Mouse (Mus musculus): Measurements from ENCODE around the gene Plk3. TPM values are rescaled to one million over a fixed set of nuclear protein-coding genes. Genes with fewer than 3 reads are reported as not detected.

Plk3 gene
- polyA plus RNA-seq, 1 experiment, result 15.2 TPM

- no peaks in the 10 kb centered on the region for H3K36me3 ChIP-seq (ENCODE audit: control insufficient read depth, insufficient read depth)
- TF ChIP-seq CTCF (IDR thresholded peaks at IDR 0.05; ENCODE audit: control insufficient read depth, insufficient read depth, insufficient read length) (no peak), FOSL1 (IDR thresholded peaks at IDR 0.05; ENCODE audit: insufficient read depth, low read length, poor library complexity, severe bottlenecking) (no peak), MYOD1 (IDR thresholded peaks at IDR 0.05; ENCODE audit: control insufficient read depth, insufficient read length, low read depth) (no peak), CEBPB (IDR thresholded peaks at IDR 0.05; ENCODE audit: low read depth) (no peak), USF1 (IDR thresholded peaks at IDR 0.05; ENCODE audit: low read depth) (no peak), MYOG (IDR thresholded peaks at IDR 0.05; ENCODE audit: control insufficient read depth, extremely low read depth, insufficient read length) (no peak), MAX (IDR thresholded peaks at IDR 0.05) (no peak)
- peaks cover 13% of the 10 kb centered on the region for H3K27me3 ChIP-seq (ENCODE audit: control insufficient read depth, insufficient read depth, insufficient read length)
- no peak overlapping the region for H3ac ChIP-seq (ENCODE audit: control insufficient read depth, insufficient read length, low read depth)
- H3K79me3 ChIP-seq (ENCODE audit: low read depth), result no peaks in the 10 kb centered on the region
- no peak overlapping the region for H3K4me3 ChIP-seq (ENCODE audit: insufficient read depth, poor library complexity, severe bottlenecking)
- no peaks in the 10 kb centered on the region for H3K79me2 ChIP-seq (ENCODE audit: control insufficient read depth, insufficient read depth)
These were observed 35.6 kb downstream of the Plk3 start for GRCm38 (mm10) chr4:117097969-117098763.

DNA sequence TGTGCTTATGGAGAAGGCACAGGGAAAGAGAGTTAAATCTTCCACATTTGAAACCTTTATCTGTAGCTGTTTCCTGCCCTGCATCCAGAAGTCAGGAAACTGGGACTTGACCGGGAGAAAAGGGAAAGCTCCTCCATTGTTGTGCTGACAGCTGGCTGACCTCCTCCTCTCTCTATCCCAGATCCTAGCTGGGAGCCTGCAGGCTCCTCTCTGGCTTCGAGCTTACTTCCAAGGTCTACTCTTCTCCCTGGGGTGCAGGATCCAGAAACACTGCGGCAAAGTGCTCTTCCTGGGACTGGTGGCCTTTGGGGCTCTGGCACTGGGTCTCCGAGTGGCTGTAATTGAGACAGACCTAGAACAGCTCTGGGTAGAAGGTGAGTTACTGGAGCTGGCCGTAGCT, 37.1 kb downstream of the Plk3 start:
- H3K79me2 ChIP-seq (ENCODE audit: control insufficient read depth, insufficient read depth), result no peaks in the 10 kb centered on the region
- H3K27me3 ChIP-seq (ENCODE audit: control insufficient read depth, insufficient read depth, insufficient read length), result peaks cover 13% of the 10 kb centered on the region
- no peak overlapping the region for H3K4me3 ChIP-seq (ENCODE audit: insufficient read depth, poor library complexity, severe bottlenecking)
- H3K79me3 ChIP-seq (ENCODE audit: low read depth), result no peaks in the 10 kb centered on the region
- no peak overlapping the region for H3ac ChIP-seq (ENCODE audit: control insufficient read depth, insufficient read length, low read depth)
- no peaks in the 10 kb centered on the region for H3K36me3 ChIP-seq (ENCODE audit: control insufficient read depth, insufficient read depth)
- no peak for TF ChIP-seq FOSL1 (IDR thresholded peaks at IDR 0.05; ENCODE audit: insufficient read depth, low read length, poor library complexity, severe bottlenecking)
- no peak for TF ChIP-seq CTCF (IDR thresholded peaks at IDR 0.05; ENCODE audit: control insufficient read depth, insufficient read depth, insufficient read length)
- no peak for TF ChIP-seq USF1 (IDR thresholded peaks at IDR 0.05; ENCODE audit: low read depth)
- no peak for TF ChIP-seq CEBPB (IDR thresholded peaks at IDR 0.05; ENCODE audit: low read depth)
- no peak for TF ChIP-seq MYOG (IDR thresholded peaks at IDR 0.05; ENCODE audit: control insufficient read depth, extremely low read depth, insufficient read length)
- TF ChIP-seq MYOD1 (IDR thresholded peaks at IDR 0.05; ENCODE audit: control insufficient read depth, insufficient read length, low read depth), result no peak
- no peak for TF ChIP-seq MAX (IDR thresholded peaks at IDR 0.05)

- no peak within 1 kb of the TSS for H3K4me3 ChIP-seq (ENCODE audit: insufficient read depth, poor library complexity, severe bottlenecking)
- H3ac ChIP-seq (ENCODE audit: control insufficient read depth, insufficient read length, low read depth), result peak within 1 kb of the TSS; percentile 48
- TF ChIP-seq MAX (IDR thresholded peaks at IDR 0.05), result no peak
- TF ChIP-seq MYOD1 (IDR thresholded peaks at IDR 0.05; ENCODE audit: control insufficient read depth, insufficient read length, low read depth), result no peak
- no peak for TF ChIP-seq FOSL1 (IDR thresholded peaks at IDR 0.05; ENCODE audit: insufficient read depth, low read length, poor library complexity, severe bottlenecking)
- no peaks in the 10 kb centered on the region for H3K79me3 ChIP-seq (ENCODE audit: low read depth)
- H3K79me2 ChIP-seq (ENCODE audit: control insufficient read depth, insufficient read depth), result no peaks in the 10 kb centered on the region
- no peaks in the 10 kb centered on the region for H3K36me3 ChIP-seq (ENCODE audit: control insufficient read depth, insufficient read depth)
- peaks cover 13% of the 10 kb centered on the region for H3K27me3 ChIP-seq (ENCODE audit: control insufficient read depth, insufficient read depth, insufficient read length)
These were observed 38.0 kb downstream of the Plk3 start, which contains the start of gene Ptch2 for GRCm38 (mm10) chr4:117095551-117096452. Gene Ptch2, plus strand, starts transcription at chr4:117096075.

- H3K79me3 ChIP-seq (ENCODE audit: low read depth), result no peaks in the 10 kb centered on the region
- no peak overlapping the region for H3ac ChIP-seq (ENCODE audit: control insufficient read depth, insufficient read length, low read depth)
- no peaks in the 10 kb centered on the region for H3K36me3 ChIP-seq (ENCODE audit: control insufficient read depth, insufficient read depth)
- H3K4me3 ChIP-seq (ENCODE audit: insufficient read depth, poor library complexity, severe bottlenecking), result no peak overlapping the region
- TF ChIP-seq USF1 (IDR thresholded peaks at IDR 0.05; ENCODE audit: low read depth) (no peak), FOSL1 (IDR thresholded peaks at IDR 0.05; ENCODE audit: insufficient read depth, low read length, poor library complexity, severe bottlenecking) (no peak), MAX (IDR thresholded peaks at IDR 0.05) (no peak), CTCF (IDR thresholded peaks at IDR 0.05; ENCODE audit: control insufficient read depth, insufficient read depth, insufficient read length) (no peak), MYOG (IDR thresholded peaks at IDR 0.05; ENCODE audit: control insufficient read depth, extremely low read depth, insufficient read length) (no peak), MYOD1 (IDR thresholded peaks at IDR 0.05; ENCODE audit: control insufficient read depth, insufficient read length, low read depth) (no peak), CEBPB (IDR thresholded peaks at IDR 0.05; ENCODE audit: low read depth) (no peak)
- peaks cover 13% of the 10 kb centered on the region for H3K27me3 ChIP-seq (ENCODE audit: control insufficient read depth, insufficient read depth, insufficient read length)
- H3K79me2 ChIP-seq (ENCODE audit: control insufficient read depth, insufficient read depth), result no peaks in the 10 kb centered on the region
These were observed 39.0 kb downstream of the Plk3 start for GRCm38 (mm10) chr4:117094626-117095361.

GRCm38 (mm10) chr4:117090586-117090985, 43.2 kb downstream of the Plk3 start:
- TF ChIP-seq MYOD1 (IDR thresholded peaks at IDR 0.05; ENCODE audit: control insufficient read depth, insufficient read length, low read depth) (no peak), CTCF (IDR thresholded peaks at IDR 0.05; ENCODE audit: control insufficient read depth, insufficient read depth, insufficient read length) (no peak), USF1 (IDR thresholded peaks at IDR 0.05; ENCODE audit: low read depth) (no peak), CEBPB (IDR thresholded peaks at IDR 0.05; ENCODE audit: low read depth) (no peak), MAX (IDR thresholded peaks at IDR 0.05) (no peak), MYOG (IDR thresholded peaks at IDR 0.05; ENCODE audit: control insufficient read depth, extremely low read depth, insufficient read length) (no peak), FOSL1 (IDR thresholded peaks at IDR 0.05; ENCODE audit: insufficient read depth, low read length, poor library complexity, severe bottlenecking) (no peak)
- H3K36me3 ChIP-seq (ENCODE audit: control insufficient read depth, insufficient read depth), result peaks cover 18% of the 10 kb centered on the region
- no peak overlapping the region for H3K4me3 ChIP-seq (ENCODE audit: insufficient read depth, poor library complexity, severe bottlenecking)
- no peaks in the 10 kb centered on the region for H3K79me3 ChIP-seq (ENCODE audit: low read depth)
- peaks cover under 1% of the 10 kb centered on the region for H3K27me3 ChIP-seq (ENCODE audit: control insufficient read depth, insufficient read depth, insufficient read length)
- H3ac ChIP-seq (ENCODE audit: control insufficient read depth, insufficient read length, low read depth), result no peak overlapping the region
- H3K79me2 ChIP-seq (ENCODE audit: control insufficient read depth, insufficient read depth), result no peaks in the 10 kb centered on the region

Data from C2C12 (cell line).